Mouse (Mus musculus): ENCODE measurements around the gene Zfpm1.
A peak's percentile ranks its signal among the peaks of the same experiment; 100 is the strongest.

Gene Zfpm1

DNA sequence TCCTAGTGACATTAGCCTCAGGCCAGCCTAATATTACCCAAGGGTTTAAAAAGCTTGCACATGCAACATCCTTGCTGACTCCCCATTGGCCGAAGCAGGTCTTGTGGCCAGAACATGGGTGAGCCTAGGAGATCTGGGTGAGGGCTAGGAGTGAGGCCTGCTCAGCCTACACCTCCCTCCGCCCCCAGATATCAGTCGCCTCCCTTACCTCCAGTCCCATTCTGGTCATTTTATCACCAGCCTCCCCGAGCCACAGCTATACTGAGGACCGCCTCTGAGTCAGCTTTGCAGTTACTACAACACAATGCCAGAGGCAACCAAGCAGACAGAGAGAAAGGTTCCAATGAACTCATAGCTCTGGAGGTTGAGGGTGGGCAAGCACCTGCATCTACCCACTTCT is 5.6 kb upstream of the Zfpm1 start:
- no peak for DNase-seq

DNA sequence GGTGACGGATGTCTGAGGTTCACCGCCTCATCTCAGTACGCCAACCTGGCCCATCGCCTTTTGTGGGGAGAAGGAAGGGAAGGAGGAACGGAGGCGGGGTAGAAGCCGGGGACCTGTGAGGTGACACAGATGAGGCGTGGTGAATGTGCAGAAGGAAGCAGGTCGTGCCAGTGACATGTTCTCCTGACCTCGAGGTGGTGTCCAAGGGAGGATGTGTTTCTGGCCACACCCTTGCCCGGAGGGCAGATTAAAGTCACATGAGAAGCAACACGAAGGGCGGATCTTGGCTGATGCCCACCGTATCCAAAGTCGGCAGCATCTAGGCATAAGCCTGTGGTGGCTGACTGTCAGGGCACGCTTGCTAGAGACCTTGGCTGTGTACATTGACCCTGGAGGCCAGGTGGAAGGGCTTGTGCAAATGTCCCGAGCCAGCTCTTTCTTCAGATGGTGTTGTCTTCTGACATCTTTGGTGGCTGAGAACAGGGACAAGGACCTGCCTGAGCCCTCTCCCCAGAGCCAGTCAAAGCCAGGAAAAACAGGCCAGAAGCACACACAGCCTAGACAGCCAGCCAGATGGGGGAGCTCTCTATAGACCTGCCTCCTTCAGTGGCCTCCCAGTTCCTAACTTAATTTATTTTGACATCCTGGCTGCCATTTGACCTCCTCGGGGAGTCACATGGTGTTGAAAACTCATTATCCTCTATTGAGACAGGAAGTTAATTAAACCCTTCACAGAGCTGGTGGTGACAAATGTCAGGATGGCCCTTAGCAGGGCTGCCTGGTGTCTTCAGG is 4.5 kb upstream of the Zfpm1 start:
- DNase-seq, result peak; percentile 50

DNA sequence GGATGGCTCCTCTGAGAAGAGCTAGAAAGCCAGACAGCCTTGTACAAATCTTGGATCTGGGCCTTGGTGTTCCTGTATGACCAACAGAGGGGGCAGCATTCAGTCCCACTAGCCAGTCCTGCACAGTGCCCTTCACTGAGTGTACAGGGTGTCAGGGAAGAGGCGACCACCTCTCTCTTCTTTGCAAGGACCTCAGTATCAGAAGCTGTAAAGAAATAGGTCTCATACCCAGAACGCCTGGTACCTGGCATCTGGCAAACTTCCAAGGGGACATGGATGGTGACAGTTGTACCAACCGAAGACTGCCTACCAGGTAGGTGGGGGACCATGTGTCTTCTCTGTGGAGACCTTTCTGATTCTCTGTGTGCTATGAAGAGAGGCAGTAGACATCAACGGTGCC is 1.8 kb upstream of the Zfpm1 start:
- peak; percentile 43 for DNase-seq

- no peak for DNase-seq
Observed at GRCm38 (mm10) chr8:122280588-122281316, 1.2 kb upstream of the Zfpm1 start.

- peak; percentile 100 for DNase-seq
Observed at GRCm38 (mm10) chr8:122281317-122282034, 465 bp upstream of the Zfpm1 start.

DNA sequence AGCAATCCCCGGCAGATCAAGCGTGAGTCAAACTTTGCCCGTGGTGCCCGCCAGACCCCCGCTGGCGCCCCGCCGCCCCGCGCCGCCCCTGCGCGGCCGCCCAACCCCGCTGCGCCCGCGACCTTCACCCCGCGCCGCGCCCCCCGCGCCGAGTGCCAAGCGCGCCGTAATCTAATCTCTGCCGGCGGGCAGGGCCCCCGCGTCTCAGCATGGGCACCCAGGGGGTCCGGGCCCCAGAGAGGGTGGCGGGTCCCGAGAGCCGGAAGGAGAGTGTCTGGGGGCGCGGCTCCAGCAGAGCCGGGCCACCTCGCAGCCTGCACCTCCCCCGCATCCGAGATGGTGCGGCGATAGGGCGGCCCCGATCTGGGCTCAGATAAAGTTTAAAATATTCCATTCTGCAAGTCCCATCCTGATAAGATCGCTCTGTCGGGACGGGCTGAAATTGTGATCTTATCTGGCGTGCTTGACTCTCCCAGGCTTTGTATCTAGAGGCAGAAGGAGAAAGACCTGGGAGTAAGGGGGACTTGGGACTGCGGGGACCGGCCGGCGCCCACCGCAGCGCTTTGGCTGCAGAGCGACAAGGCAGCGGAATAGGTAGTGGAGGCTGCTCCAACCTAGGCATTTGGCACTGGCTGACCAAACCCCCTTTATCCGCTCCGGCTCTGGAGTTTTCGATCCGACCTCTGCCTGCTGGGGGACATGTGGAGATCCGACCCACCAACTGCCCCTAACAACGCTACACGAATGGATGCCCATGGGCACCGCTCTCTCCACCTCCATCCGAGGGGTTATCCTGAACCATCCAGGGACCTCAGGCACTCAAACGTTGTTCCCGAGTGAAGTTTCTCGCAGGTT is 787 bp downstream of the Zfpm1 start:
- DNase-seq, result peak; percentile 42

GRCm38 (mm10) chr8:122283356-122284202 is 1.6 kb downstream of the Zfpm1 start:
- peak; percentile 67 for DNase-seq

GRCm38 (mm10) chr8:122284203-122284658 is 2.3 kb downstream of the Zfpm1 start:
- peak; percentile 44 for DNase-seq

GRCm38 (mm10) chr8:122284659-122285261 is 2.8 kb downstream of the Zfpm1 start:
- DNase-seq, result no peak

GRCm38 (mm10) chr8:122285727-122286126 is 3.8 kb downstream of the Zfpm1 start:
- no peak for DNase-seq

GRCm38 (mm10) chr8:122286899-122287298 is 5.0 kb downstream of the Zfpm1 start:
- no peak for DNase-seq

- DNase-seq, result no peak
Observed at GRCm38 (mm10) chr8:122287742-122288141, 5.8 kb downstream of the Zfpm1 start.

- DNase-seq, result no peak
Observed at GRCm38 (mm10) chr8:122288344-122288743, 6.4 kb downstream of the Zfpm1 start.

- no peak for DNase-seq
Observed at GRCm38 (mm10) chr8:122291075-122291474, 9.1 kb downstream of the Zfpm1 start.

DNA sequence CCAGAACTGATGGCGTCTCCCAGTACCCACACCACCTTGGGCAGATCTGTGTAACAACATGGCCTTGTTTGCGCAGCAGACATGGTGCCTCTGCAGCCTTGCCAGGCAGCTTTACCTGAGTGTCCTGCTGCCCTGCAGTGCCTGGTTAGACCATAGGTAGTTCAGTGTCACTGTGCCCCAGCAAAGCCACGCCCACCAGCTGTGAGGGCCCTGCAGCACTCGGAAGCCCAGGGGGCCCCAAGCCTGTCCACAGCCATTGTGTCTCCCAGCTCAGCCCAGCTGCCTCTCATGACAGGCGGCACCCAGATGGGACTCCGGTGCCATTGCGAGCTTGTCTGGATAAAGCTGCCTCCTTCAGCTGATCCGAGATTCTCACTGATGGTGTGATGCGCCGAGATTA is 9.6 kb downstream of the Zfpm1 start:
- DNase-seq, result no peak

- DNase-seq, result no peak
Observed at GRCm38 (mm10) chr8:122293484-122293883, 11.5 kb downstream of the Zfpm1 start.

GRCm38 (mm10) chr8:122294273-122294683 is 12.3 kb downstream of the Zfpm1 start:
- peak; percentile 87 for DNase-seq

GRCm38 (mm10) chr8:122295389-122295788 is 13.4 kb downstream of the Zfpm1 start:
- no peak for DNase-seq

GRCm38 (mm10) chr8:122296173-122297001 is 14.4 kb downstream of the Zfpm1 start:
- DNase-seq, result no peak

Measured in kidney, adult 9 months (tissue).